In the genomic region with DNA sequence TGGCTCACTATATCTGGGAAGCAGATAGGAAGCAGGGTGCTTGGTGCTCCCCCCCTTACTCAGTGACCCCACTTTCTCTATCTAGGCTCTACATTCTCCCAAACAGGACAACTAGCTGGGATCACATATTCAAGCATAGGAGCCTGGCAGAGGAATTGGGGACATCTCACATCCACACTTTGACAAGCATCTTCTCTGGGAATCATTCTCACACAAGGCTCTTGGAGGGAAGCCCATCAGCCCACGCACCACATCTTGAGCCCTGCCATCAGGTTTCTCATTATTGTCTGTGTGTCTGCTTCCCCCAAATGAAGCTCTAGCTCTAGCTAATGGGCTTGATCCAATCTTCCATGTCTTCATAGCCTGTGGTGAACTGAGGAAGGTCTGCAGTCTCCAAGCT, we compare ENCODE assay signal across 19 mouse cellular contexts.
A peak's percentile ranks its signal among the peaks of the same experiment; 100 is the strongest.
DNase-seq lines count a peak whose midpoint lies in the region; ATAC-seq lines count a peak whose summit lies in the region.
"Had no signal": no experiment of that assay in that cellular context is flagged by ENCODE, and none has a peak within 500 bp of the region (broad histone marks: within the 10 kb centered on the region; RNA-seq: fewer than 3 reads in every experiment).

No protein-coding gene starts in this region.

- no peaks in the 10 kb centered on the region for H3K9me3 ChIP-seq in liver, embryonic 11.5 days (ENCODE audit: control insufficient read depth, low read length)
- H3K9me3 ChIP-seq: hindbrain, embryonic 15.5 days; limb, embryonic 12.5 days; midbrain, embryonic 15.5 days had no signal

- DNase-seq in heart, adult 11 months = peak; percentile 54
- DNase-seq in heart, postnatal 10 days = no peak
- DNase-seq in layer of hippocampus, adult 8-10 months (ENCODE audit: low spot score in 2 of 2) = peak; percentile 60 to 74
- DNase-seq in left cerebral cortex, adult 8-10 months (ENCODE audit: low spot score in 2 of 2) = peak; percentile 9 to 52
- DNase-seq in right cerebral cortex, postnatal 25 days = peak; percentile 20
- DNase-seq in liver, embryonic 11.5 days (ENCODE audit: low spot score) = no peak
- DNase-seq in ovary, adult 18-20 months (ENCODE audit: low spot score) = no peak
- no peak for DNase-seq in embryo, embryonic 10 days (ENCODE audit: low spot score)
- DNase-seq: cerebellum, postnatal 10 days; retina, postnatal 1 day had no signal

- no peaks in the 10 kb centered on the region for H3K36me3 ChIP-seq in liver, embryonic 11.5 days (ENCODE audit: control insufficient read depth, insufficient read depth, low read length)
- H3K36me3 ChIP-seq: G1E; hindbrain, embryonic 15.5 days; limb, embryonic 12.5 days; midbrain, embryonic 15.5 days had no signal

- 79% methylated on average over 1 of the region's 1 CpGs for WGBS in liver, embryonic 11.5 days

- H3K4me1 ChIP-seq in liver, embryonic 11.5 days (replicated peaks; ENCODE audit: control insufficient read depth, insufficient read depth, low read length) = no peaks in the 10 kb centered on the region
- H3K4me1 ChIP-seq: hindbrain, embryonic 15.5 days; limb, embryonic 12.5 days; midbrain, embryonic 15.5 days had no signal

- intact Hi-C loops in heart, postnatal 10 days (cut with DNase I) = no loop called here

- no peak overlapping the region for H3K4me2 ChIP-seq in liver, embryonic 11.5 days
- H3K4me2 ChIP-seq: hindbrain, embryonic 15.5 days; limb, embryonic 12.5 days; midbrain, embryonic 15.5 days had no signal

- H3K27me3 ChIP-seq in liver, embryonic 11.5 days (replicated peaks; ENCODE audit: control insufficient read depth, insufficient read depth, low read length) = no peaks in the 10 kb centered on the region
- H3K27me3 ChIP-seq: hindbrain, embryonic 15.5 days; limb, embryonic 12.5 days; midbrain, embryonic 15.5 days had no signal

- ATAC-seq in liver, embryonic 11.5 days (replicated peaks; ENCODE audit: low FRiP score) = no peak
- ATAC-seq: CD4-positive, CD25-positive, alpha-beta regulatory T cell, adult 4 months; forebrain, embryonic 14.5 days; intestine, embryonic 16.5 days; midbrain, embryonic 15.5 days had no signal

- no peak overlapping the region for H3K27ac ChIP-seq in liver, embryonic 11.5 days (ENCODE audit: low read depth, low read length)
- H3K27ac ChIP-seq: hindbrain, embryonic 15.5 days; kidney, postnatal 0 days; limb, embryonic 12.5 days; liver, embryonic 14.5 days; midbrain, embryonic 15.5 days had no signal

- no peak overlapping the region for H3K4me3 ChIP-seq in liver, embryonic 11.5 days (ENCODE audit: low read depth, low read length)
- H3K4me3 ChIP-seq: hindbrain, embryonic 15.5 days; limb, embryonic 12.5 days; midbrain, embryonic 15.5 days had no signal

- H3K9ac ChIP-seq in liver, embryonic 11.5 days (ENCODE audit: low read depth, low read length) = no peak overlapping the region
- H3K9ac ChIP-seq: hindbrain, embryonic 15.5 days; limb, embryonic 12.5 days; liver, embryonic 14.5 days; midbrain, embryonic 15.5 days had no signal

Comparison
In these comparisons a context has a peak if more than half of its experiments do, and no peak if none do; other contexts are left out.
1. DNase-seq: peak in heart, adult 11 months (single experiment), layer of hippocampus, adult 8-10 months (2 of 2), left cerebral cortex, adult 8-10 months (2 of 2) and right cerebral cortex, postnatal 25 days (single experiment); none in heart, postnatal 10 days (0 of 2), liver, embryonic 11.5 days (single experiment), ovary, adult 18-20 months (single experiment) and embryo, embryonic 10 days (single experiment).